Mouse (Mus musculus): ENCODE results near the gene Spred3. TPM values are rescaled to one million over a fixed set of nuclear protein-coding genes. Genes with fewer than 3 reads are reported as not detected.
"Not testable (repeated sequence)": the region's sequence is repeated elsewhere in the genome, so short reads cannot be mapped to it uniquely, and the experiment has no call there.

Gene Spred3
- 10 to 100 TPM; 41.8 to 62.4 TPM for total RNA-seq (2021)

GRCm38 (mm10) chr7:29170066-29170754, at the start of gene Spred3, which contains the start of gene Ggn:
Gene Spred3, minus strand, starts transcription at chr7:29170411.
Gene Ggn, plus strand, starts transcription at chr7:29170210.
- intact Hi-C loops (cut with DNase I): no loop called here
- peak in 1 of 2 experiments; percentile 50 for DNase-seq (ENCODE audit: low spot score in 2 of 2)

DNA sequence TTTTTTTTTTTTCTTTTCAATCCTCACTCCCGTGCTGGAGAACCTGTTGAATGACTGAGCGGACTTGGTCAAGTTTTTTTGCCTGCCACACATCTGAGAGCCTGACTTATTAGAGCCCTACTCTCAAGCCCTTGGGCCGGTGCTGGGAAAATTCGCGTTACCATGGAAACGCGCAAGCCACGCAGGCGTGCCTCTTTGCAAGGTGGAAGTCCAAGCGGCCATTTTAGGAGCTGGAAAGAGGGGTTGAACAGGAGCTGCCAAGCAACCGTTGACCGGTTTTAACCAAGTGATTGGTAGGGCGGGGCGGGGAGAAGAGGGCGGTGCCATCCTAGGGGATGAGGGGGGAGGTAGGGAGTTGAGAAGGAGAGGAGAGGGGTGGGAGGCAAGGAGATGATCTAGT, 44.6 kb upstream of the Spred3 start:
- intact Hi-C loops (cut with DNase I): no loop called here
- DNase-seq (ENCODE audit: low spot score in 2 of 2): no peak

GRCm38 (mm10) chr7:29214236-29214635, 44.0 kb upstream of the Spred3 start:
- intact Hi-C loops (cut with DNase I): no loop called here
- no peak for DNase-seq (ENCODE audit: low spot score in 2 of 2)

GRCm38 (mm10) chr7:29213675-29214082, 43.5 kb upstream of the Spred3 start, which contains the start of gene Catsperg1:
Gene Catsperg1, minus strand, starts transcription at chr7:29214035.
- DNase-seq (ENCODE audit: low spot score in 2 of 2): no peak
- intact Hi-C loops (cut with DNase I): no loop called here

DNA sequence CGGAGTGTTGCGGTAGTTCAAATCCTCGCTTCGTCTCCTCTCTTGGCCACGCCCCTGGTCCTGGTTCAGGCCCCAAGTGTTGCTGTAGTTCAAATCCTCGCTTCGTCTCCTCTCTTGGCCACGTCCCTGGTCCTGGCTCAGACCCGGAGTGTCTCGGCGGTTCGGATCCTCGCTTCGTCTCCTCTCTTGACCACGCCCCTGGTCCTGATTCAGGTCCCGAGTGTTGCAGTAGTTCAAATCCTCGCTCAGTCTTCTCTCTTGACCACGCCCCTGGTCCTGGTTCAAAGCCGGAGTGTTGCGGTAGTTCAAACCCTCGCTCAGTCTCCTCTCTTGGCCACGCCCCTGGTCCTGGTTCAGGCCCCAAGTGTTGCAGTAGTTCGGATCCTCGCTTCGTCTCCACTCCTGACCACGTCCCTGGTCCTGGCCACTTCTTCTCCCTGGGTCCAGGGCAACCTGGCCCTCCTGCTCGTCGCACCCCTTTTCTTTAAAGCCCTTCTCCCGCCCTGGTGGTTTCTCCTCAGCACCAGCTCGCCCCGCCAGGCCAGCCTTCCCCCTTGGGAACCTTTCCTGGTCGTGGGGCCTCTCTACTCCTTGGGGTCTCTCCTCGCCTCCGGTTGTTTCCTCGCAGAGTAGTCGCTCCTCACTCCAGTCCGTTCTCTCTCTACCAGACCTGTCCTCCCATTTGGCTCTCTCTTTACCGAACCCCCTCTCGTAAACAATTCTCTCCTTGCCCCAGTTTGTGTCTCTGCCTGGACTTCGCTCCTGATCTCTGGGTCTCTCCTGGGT, 42.8 kb upstream of the Spred3 start:
- intact Hi-C loops (cut with DNase I); DNase-seq (ENCODE audit: low spot score in 2 of 2): not testable (repeated sequence)

DNA sequence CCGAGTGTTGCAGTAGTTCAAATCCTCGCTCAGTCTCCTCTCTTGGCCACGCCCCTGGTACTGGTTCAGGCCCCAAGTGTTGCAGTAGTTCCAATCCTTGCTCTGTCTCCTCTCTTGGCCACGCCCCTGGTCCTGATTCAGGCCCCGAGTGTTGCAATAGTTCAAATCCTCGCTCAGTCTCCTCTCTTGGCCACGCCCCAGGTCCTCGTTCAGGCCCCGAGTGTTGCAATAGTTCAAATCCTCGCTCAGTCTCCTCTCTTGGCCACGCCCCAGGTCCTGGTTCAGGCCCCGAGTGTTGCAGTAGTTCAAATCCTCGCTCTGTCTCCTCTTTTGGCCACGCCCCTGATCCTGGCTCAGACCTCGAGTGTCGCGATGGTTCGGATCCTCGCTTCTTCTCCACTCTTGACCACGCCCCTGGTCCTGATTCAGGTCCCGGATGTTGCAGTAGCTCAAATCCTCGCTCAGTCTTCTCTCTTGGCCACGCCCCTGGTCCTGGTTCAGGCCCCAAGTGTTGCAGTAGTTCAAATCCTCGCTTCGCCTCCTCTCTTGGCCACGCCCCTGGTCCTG, 42.1 kb upstream of the Spred3 start:
- intact Hi-C loops (cut with DNase I): no loop called here
- no peak for DNase-seq (ENCODE audit: low spot score in 2 of 2)

GRCm38 (mm10) chr7:29211415-29212198, 41.4 kb upstream of the Spred3 start:
- intact Hi-C loops (cut with DNase I): no loop called here
- DNase-seq (ENCODE audit: low spot score in 2 of 2): peak in 1 of 2 experiments; percentile 40

GRCm38 (mm10) chr7:29211013-29211412, 40.8 kb upstream of the Spred3 start:
- intact Hi-C loops (cut with DNase I); DNase-seq (ENCODE audit: low spot score in 2 of 2): not testable (repeated sequence)

GRCm38 (mm10) chr7:29202577-29202976, 32.4 kb upstream of the Spred3 start:
- intact Hi-C loops (cut with DNase I): no loop called here
- DNase-seq (ENCODE audit: low spot score in 2 of 2): no peak

DNA sequence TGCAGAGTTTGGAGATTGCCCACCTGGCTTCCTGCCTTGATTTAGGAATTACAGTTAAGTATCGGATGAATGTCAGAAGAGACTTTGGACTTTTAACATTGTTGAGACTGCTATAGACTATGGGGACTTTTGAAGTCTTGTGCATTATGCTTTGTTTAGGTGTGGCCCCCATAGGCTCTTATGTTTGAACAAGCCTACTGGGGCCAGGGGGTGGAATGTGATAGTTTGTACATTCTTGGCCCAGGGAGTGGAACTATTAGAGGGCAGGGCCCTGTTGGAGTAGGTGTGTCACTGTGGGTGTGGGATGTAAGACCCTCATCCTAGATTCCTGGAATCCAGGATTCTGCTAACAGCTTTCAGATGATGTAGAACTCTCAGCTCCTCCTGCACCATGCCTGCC, 24.0 kb upstream of the Spred3 start:
- intact Hi-C loops (cut with DNase I): not testable (repeated sequence)

GRCm38 (mm10) chr7:29181323-29181722, 11.1 kb upstream of the Spred3 start:
- not testable (repeated sequence) for DNase-seq (ENCODE audit: low spot score in 2 of 2)
- intact Hi-C loops (cut with DNase I): loop anchor here (2.0 to 5.0 kb wide), 2 partner anchors 57 to 121 kb away; partner anchors contain the start of genes Dpf1 and Yif1b

More for the DNA sequence above, 24.0 kb upstream of the Spred3 start:
- DNase-seq (ENCODE audit: low spot score in 2 of 2): not testable (repeated sequence)

DNA sequence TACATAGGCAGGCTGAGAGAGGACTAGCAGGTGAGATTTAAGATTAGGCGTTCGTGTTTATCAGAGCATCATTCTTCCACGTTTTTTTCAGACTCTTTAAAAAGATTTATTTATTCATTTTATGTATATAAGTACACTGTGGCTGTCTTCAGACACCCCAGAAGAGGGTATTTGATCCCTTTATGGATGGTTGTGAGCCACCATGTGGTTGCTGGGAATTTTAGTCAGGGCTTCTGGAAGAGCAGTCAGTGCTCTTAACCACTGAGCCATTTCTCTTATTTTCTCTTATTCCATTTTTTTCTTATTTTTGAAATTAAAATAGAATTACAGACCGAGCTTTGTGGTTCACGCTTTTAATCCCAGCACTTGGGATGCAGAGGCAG, 10.6 kb upstream of the Spred3 start:
- intact Hi-C loops (cut with DNase I): loop anchor here (2.0 to 5.0 kb wide), 2 partner anchors 58 to 121 kb away; partner anchors contain the start of genes Dpf1 and Yif1b
- DNase-seq (ENCODE audit: low spot score in 2 of 2): no peak

DNA sequence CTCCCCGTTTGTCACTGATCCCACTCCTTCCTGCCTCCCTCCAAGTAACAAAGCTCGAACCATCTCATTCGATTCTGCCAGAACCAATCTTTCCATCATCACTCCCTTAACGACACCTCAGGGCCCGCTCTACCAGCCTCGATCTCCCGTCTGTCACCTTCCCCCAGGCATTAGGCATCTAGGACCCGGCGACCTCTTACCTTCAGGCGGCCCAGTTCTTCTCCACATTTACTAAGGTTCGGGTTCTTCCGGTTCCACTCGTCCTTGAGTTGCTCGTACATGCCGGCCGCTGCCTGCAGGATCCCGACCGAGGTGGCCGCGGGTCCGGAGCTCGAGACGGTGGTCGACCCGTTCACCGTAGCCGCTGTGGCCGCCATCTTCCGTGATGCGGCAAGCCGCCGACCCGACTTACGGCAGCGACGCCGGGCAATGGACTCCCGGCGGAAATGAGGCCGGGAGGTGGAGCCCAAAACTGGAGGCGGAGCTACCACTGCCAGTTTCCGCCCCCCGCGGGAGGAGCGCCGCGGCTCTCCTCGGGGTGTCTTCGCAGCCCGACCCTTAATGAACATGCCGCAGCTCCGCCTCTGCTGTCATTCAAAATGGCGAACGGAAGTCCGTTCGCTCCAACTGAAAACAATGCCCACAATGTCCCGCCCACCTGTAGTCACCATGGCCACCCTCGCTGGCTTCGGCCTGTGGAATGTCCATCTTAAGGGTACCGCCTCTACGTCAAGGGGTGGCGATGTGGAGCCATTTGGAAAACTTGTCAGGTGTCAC, 10.1 kb upstream of the Spred3 start, which contains the start of gene Psmd8:
Gene Psmd8, minus strand, starts transcription at position 625 of the 777 bp plus-strand sequence.
- intact Hi-C loops (cut with DNase I): loop anchor here (2.0 to 5.0 kb wide), 2 partner anchors 59 to 122 kb away; partner anchors contain the start of genes Dpf1 and Yif1b
- DNase-seq (ENCODE audit: low spot score in 2 of 2): peak; percentile 94 to 95

DNA sequence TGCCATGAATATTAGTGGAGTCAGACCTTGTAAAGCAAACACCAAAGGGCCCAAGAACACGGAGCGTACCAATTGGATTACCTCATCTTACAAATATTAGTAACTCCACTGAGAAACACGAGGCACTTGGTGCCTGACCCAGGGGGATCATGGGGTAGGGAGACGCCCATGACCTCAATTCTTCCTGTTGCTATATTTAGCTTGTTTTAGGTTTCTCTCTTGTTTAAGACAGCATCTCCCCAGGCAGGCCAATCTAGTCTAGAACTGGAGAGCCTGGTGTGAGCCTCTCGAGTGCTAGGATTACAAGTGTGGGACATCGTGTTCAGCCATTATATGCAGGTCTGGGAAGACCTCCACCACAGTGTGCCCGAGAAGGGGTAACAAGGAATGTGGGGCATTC, 9.1 kb upstream of the Spred3 start:
- intact Hi-C loops (cut with DNase I): no loop called here
- no peak for DNase-seq (ENCODE audit: low spot score in 2 of 2)

DNA sequence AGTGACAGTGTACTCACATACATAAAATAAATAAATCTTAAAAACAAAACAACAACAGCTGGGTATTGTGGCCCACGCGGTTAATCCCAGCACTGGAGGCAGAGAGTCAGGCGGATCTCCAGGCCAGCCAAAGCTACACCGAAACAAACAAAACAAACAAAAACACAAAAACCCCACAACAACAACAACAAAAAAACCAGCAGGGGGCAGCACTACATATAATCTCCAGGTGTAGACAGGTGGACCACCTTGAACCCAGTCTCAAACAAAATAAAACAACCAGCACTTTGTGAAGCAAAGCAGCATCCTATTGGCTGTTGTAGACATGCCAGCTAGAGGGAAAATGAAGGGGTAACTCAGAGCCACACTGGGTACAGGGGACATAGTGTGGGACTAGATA, 7.9 kb upstream of the Spred3 start:
- intact Hi-C loops (cut with DNase I): no loop called here
- DNase-seq (ENCODE audit: low spot score in 2 of 2): no peak

DNA sequence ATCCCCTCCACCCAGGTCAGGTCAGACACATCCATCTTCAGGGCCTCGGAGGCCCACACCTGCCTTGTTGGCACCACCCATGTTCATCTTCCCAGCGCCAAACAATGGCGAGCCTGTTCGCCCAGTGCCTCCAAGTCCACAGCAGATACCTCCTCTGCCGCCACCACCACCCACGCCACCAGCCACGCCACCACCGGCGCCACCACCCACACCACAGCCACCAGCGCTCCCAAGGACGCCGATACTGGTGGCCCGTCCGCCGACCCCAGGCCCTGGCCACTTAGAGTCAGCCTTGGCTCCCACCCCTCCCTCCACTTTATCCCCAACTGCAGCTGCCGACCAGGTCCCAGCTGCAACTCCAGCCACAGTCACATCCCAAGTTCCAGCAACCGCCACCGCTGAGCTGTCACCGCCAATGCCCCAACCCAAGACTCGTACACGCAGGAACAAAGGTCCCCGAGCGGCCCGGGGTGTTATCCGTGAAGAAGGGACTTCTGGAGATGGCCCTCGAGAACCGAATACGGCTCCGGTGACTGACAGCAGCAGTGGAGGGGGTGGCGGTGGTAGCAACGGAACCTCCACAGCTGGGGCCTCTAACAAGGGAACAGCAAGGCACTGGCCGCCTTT, 2.3 kb upstream of the Spred3 start:
- intact Hi-C loops (cut with DNase I): no loop called here
- no peak for DNase-seq (ENCODE audit: low spot score in 2 of 2)

GRCm38 (mm10) chr7:29171562-29172097, 1.4 kb upstream of the Spred3 start:
- DNase-seq (ENCODE audit: low spot score in 2 of 2): no peak
- intact Hi-C loops (cut with DNase I): no loop called here

Measured in left cerebral cortex, postnatal 36 days (tissue).